Mouse (Mus musculus): Measurements from ENCODE around the gene Ednrb. TPM values are rescaled to one million over a fixed set of nuclear protein-coding genes. Genes with fewer than 3 reads are reported as not detected.

The Ednrb gene
- polyA plus RNA-seq, 1 experiment from 2014 or later = 0.17 TPM

DNA sequence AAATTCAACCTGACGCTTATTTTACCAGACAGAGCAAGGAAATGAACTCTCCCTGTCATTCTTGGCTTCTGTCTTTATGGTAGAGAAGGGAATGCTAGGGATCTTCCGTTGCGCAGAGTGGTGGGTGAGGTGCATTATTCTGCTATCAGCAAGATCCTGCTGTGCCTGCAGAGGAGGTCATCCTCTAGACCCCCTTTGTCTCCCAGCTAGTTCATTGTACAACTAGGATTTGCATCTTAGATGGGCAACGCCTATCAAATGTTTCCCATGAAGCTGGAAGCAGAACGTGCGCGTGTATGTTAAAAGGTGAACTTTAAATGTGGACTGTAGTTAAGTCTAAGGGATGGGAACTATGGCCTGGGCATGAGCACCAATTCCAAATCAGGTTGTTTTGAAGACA, 742 bp upstream of the Ednrb start:
- TF ChIP-seq CTCF (IDR thresholded peaks at IDR 0.05) = no peak
- H3K27me3 ChIP-seq = peaks cover 12% of the 10 kb centered on the region
- in situ Hi-C loops (cut with MboI; ENCODE audit: low pct_unique_long_range_greater_than_20kb) = no loop called here
- ChIA-PET CTCF (interaction anchor here (1.4 kb wide), 1 partner anchor 11 kb away, joined by 4 read pairs; no protein-coding TSS in a partner anchor), POLR2A (no interaction called here)
- ATAC-seq (no peak), DNase-seq (ENCODE audit: low read depth, low spot score) (no peak)

DNA sequence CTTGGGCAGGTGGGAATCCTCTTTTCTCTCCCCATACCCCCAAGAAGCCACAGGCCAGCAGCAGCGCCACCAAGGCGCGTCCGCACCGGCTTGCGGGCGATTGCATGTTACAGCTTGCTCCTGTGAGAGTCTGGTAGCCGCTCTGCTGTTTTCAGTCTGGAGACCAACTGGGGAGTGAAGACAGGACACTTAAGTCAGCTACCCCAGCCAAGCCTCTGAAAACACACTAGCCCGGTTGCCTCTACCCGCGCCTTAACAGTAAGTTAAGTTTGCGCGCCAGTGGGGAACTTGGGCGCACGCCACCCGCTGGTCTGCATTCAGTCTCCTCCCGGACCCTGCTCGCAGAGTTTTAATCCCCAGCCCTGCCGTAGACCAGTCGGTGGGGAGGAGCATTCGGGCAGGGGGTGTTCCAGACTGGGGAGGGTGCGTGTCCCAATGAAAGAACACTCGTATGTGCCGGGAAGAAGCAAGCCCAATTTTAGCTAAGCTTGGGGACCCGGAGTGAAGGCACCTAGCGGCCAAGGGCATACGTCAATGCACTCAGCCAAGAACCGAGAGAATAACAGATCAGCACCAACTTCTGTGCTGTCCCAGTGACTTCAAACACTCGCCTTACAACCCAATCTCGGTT, 716 bp downstream of the Ednrb start:
- POLR2A ChIA-PET = no interaction called here
- CTCF ChIA-PET = no interaction called here
- no peak for ATAC-seq
- TF ChIP-seq CTCF (IDR thresholded peaks at IDR 0.05) = no peak
- H3K27me3 ChIP-seq = peaks cover 9% of the 10 kb centered on the region
- in situ Hi-C loops (cut with MboI; ENCODE audit: low pct_unique_long_range_greater_than_20kb) = no loop called here
- no peak for DNase-seq (ENCODE audit: low read depth, low spot score)

DNA sequence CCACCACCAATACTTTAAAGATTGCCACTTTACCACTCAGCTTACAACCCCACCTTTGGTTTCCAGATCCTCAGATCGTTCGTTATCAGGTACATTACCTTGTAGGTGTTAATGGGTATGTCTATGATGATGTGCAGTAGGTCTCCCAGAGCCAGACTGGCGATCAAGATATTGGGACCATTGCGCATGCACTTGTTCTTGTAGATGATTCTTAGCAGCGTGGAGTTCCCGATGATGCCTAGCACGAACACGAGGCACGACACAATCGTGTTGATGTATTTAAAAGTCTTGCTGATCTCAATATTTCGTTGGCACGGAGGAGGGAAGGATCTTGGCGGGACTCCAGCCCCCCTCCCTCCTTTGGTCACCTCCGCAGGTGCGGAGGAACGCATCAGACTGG, 1.3 kb downstream of the Ednrb start:
- ChIA-PET CTCF (no interaction called here), POLR2A (no interaction called here)
- no peak for DNase-seq (ENCODE audit: low read depth, low spot score)
- in situ Hi-C loops (cut with MboI; ENCODE audit: low pct_unique_long_range_greater_than_20kb) = no loop called here
- ATAC-seq = no peak
- H3K27me3 ChIP-seq = peaks cover 13% of the 10 kb centered on the region
- no peak for TF ChIP-seq CTCF (IDR thresholded peaks at IDR 0.05)

DNA sequence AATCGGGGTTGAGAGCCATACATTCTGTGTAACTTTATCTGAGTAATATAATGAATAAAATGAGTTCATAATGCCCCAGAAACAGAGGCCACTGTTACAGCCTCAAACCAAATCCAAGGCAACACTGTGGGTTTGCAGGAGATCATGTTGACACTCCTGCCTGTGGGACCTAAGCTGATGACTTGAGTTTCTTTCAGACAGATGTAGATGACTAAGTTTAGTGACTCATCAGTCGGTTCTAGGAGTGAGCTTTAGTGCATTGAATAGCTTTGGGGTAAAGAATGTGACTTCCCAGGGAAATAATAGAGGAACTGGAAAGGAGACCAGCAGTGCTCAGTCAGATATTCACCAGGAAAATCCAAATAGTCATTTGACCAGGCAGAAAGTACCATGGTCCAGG, 3.8 kb downstream of the Ednrb start:
- TF ChIP-seq CTCF (IDR thresholded peaks at IDR 0.05) = no peak
- CTCF ChIA-PET = no interaction called here
- DNase-seq (ENCODE audit: low read depth, low spot score) (no peak), ATAC-seq (peak; percentile 39)
- POLR2A ChIA-PET = no interaction called here
- H3K27me3 ChIP-seq = peaks cover 9% of the 10 kb centered on the region
- in situ Hi-C loops (cut with MboI; ENCODE audit: low pct_unique_long_range_greater_than_20kb) = no loop called here

DNA sequence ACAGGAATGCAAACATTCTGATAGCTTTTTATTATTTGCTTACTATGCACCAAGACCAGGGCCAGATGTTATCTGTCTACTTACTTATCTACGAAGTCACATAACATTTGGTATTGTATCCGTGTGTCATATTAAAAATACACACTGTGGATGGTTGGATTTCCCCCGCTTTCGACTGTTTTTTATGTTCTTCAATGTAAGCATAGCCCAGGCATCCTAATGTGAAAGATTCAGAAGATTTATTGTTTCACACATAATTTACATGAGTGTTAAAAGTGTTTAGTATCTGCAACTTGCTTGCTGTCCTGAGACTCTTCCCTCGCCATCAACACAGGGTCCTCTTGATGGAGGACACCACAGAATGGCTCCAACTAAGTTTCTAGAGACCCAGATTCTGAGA, 5.3 kb downstream of the Ednrb start:
- peaks cover 11% of the 10 kb centered on the region for H3K27me3 ChIP-seq
- DNase-seq (ENCODE audit: low read depth, low spot score) = no peak
- no peak for TF ChIP-seq CTCF (IDR thresholded peaks at IDR 0.05)
- in situ Hi-C loops (cut with MboI; ENCODE audit: low pct_unique_long_range_greater_than_20kb) = no loop called here
- POLR2A ChIA-PET = no interaction called here
- ATAC-seq = no peak
- CTCF ChIA-PET = no interaction called here

DNA sequence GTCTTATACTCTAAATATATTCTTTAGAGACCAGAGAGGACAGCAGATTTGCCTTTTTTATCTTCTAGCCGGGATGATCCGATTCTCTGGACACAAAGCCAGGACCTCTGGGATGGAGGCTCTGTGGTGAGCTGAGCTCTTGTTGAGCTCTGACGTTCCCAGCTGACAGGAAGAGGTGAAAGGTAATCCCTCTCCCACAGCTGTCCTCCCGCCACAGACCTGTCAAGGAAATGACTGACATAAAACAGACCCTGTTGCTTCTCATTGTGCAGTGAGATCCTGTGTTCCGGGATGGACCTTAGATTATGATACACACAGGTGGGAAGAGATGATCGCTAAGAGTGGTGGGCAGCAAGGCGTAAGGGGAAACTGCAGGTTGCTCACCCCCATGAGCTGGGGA, 9.6 kb downstream of the Ednrb start:
- H3K27me3 ChIP-seq = peaks cover 12% of the 10 kb centered on the region
- ChIA-PET POLR2A (no interaction called here), CTCF (interaction anchor here (0.9 to 1.4 kb wide), 2 partner anchors 11 to 56 kb away, joined by 3 to 4 read pairs; no protein-coding TSS in a partner anchor)
- ATAC-seq (no peak), DNase-seq (ENCODE audit: low read depth, low spot score) (no peak)
- TF ChIP-seq CTCF (IDR thresholded peaks at IDR 0.05) = no peak
- in situ Hi-C loops (cut with MboI; ENCODE audit: low pct_unique_long_range_greater_than_20kb) = no loop called here

DNA sequence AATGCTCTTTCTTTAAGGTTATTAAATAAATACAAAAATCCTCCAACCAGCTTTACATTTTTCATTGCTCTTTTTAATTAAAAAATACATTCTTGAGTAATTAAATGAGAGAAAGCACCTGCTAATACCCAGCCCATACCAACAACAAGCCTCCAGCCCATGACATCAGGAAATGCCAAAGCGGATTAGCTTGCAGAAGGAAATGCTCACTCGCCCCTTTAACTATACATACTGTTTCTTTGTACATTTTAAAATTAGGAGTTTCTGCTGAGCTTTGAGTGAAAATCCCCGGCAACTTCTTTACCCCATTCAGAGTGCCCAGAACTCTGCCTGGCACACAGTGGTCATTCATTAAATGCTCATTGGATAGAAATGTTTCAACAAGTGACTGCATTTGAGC, 10.1 kb downstream of the Ednrb start:
- POLR2A ChIA-PET = no interaction called here
- H3K27me3 ChIP-seq = peaks cover 12% of the 10 kb centered on the region
- no peak for TF ChIP-seq CTCF (IDR thresholded peaks at IDR 0.05)
- CTCF ChIA-PET = interaction anchor here (0.9 to 1.4 kb wide), 2 partner anchors 11 to 56 kb away, joined by 3 to 4 read pairs; no protein-coding TSS in a partner anchor
- in situ Hi-C loops (cut with MboI; ENCODE audit: low pct_unique_long_range_greater_than_20kb) = no loop called here
- DNase-seq (ENCODE audit: low read depth, low spot score) (no peak), ATAC-seq (no peak)

DNA sequence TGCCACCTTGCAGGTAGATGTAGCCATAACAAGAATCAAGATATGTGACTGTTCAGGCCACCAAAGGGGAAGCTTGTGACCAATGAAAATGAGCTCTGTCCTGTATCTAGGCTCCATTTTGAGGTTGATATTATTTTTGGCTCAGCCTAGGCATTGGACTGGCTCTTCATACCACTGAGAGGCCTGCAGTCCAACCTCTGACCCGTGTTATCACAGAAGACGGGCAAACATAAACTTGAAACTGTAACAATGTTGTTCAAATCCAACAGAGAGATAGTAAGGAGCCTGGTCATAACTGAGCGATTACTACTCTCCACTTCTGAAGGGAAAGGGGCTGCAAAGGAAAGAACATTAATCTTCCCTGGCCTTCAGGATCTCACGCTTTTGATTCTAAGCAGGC, 11.7 kb downstream of the Ednrb start:
- no peak for ATAC-seq
- DNase-seq (ENCODE audit: low read depth, low spot score) = no peak

DNA sequence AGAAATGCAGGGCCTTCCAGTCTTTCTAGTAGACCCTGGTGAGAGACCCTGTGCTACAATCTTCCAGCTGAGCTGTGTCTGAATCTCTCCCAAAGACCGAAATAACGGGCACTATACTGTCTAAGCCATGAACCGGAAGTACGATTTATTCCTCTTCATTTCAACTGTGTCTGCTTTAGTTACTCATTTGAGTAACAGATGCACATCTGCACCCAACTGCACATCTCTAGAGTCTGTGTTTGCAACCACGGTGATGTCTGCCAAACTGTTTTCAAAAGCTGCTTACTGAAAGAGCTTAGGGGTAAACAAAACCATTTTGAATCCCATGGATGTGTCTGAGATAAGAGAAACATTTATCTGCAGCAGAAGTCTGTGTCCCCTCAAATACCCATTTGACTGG, 13.2 kb downstream of the Ednrb start:
- in situ Hi-C loops (cut with MboI; ENCODE audit: low pct_unique_long_range_greater_than_20kb) = no loop called here
- ChIA-PET CTCF (no interaction called here), POLR2A (no interaction called here)
- DNase-seq (ENCODE audit: low read depth, low spot score) (no peak), ATAC-seq (no peak)
- TF ChIP-seq CTCF (IDR thresholded peaks at IDR 0.05) = no peak
- peaks cover 8% of the 10 kb centered on the region for H3K27me3 ChIP-seq

More for the DNA sequence above, 11.7 kb downstream of the Ednrb start:
- TF ChIP-seq CTCF (IDR thresholded peaks at IDR 0.05) = no peak
- in situ Hi-C loops (cut with MboI; ENCODE audit: low pct_unique_long_range_greater_than_20kb) = no loop called here
- ChIA-PET POLR2A (no interaction called here), CTCF (interaction anchor here (0.6 kb wide), 1 partner anchor 9 kb away, joined by 3 read pairs; no protein-coding TSS in a partner anchor)
- H3K27me3 ChIP-seq = peaks cover 8% of the 10 kb centered on the region

DNA sequence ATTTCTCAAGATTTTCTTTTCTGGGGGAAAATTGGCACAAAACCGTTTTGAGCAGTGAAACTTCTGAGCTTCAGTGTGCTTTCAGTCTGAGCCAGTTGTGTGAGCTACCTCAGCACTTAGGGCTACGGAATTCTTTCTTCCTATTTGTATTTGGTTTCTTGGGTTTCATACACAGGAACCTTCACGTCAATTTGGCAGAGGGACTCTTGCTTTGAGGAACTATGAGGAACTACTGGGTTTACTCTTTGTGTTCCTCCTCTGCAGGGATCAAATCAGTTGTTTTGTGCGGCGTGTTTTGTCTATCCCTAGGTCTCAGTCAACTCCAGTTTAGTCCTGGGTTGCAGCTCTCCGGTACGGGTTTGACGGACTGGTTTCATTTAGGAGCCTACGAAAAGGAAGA, 17.9 kb downstream of the Ednrb start:
- in situ Hi-C loops (cut with MboI; ENCODE audit: low pct_unique_long_range_greater_than_20kb) = no loop called here
- DNase-seq (ENCODE audit: low read depth, low spot score) = no peak
- TF ChIP-seq CTCF (IDR thresholded peaks at IDR 0.05) = no peak
- ChIA-PET POLR2A (no interaction called here), CTCF (no interaction called here)
- no peak for ATAC-seq
- H3K27me3 ChIP-seq = no peaks in the 10 kb centered on the region

DNA sequence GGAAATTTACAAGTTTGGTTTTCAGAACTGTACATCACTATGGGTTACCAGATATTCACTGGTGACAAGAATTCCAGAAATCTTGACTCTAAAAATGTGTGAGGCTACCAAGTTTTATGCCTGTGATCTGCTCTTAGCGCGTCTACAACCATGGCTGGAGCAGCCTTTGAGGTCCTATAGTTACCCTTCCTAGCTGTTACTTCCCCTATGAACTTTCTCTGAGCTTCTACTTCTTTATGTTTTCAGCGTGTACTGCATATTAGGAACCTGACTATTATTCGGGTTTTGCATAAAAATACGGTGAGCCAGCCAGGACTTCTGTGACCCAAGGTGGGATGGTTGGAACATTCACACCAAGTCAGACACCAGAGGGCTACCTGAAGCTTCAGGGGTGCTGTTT, 18.3 kb downstream of the Ednrb start:
- CTCF ChIA-PET = no interaction called here
- no peaks in the 10 kb centered on the region for H3K27me3 ChIP-seq
- DNase-seq (ENCODE audit: low read depth, low spot score) (no peak), ATAC-seq (no peak)
- POLR2A ChIA-PET = no interaction called here
- no peak for TF ChIP-seq CTCF (IDR thresholded peaks at IDR 0.05)
- in situ Hi-C loops (cut with MboI; ENCODE audit: low pct_unique_long_range_greater_than_20kb) = no loop called here

DNA sequence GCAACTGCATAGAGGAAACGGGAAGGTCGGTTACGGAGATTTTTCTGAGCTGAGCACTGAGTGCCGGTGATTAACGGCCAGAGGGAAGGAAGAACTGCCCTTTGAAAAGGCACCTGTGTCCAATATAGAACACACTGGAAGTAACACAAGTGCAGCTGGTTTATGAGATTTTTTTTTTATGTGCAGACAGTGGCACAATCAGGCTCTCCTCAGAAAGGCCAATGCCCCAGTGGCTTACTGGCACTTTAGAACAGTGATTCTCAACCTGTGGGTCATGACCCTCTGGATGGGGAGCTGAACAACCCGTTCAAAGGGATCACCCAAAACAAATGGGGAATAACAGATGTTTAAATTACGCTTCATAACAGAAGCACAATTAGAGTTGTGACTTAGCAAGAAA, 20.7 kb downstream of the Ednrb start:
- ChIA-PET CTCF (no interaction called here), POLR2A (no interaction called here)
- no peaks in the 10 kb centered on the region for H3K27me3 ChIP-seq
- in situ Hi-C loops (cut with MboI; ENCODE audit: low pct_unique_long_range_greater_than_20kb) = no loop called here
- no peak for TF ChIP-seq CTCF (IDR thresholded peaks at IDR 0.05)
- ATAC-seq (no peak), DNase-seq (ENCODE audit: low read depth, low spot score) (no peak)

Measured in Patski (cell line).